Mouse (Mus musculus): ENCODE data around the gene Rbm43.

DNA sequence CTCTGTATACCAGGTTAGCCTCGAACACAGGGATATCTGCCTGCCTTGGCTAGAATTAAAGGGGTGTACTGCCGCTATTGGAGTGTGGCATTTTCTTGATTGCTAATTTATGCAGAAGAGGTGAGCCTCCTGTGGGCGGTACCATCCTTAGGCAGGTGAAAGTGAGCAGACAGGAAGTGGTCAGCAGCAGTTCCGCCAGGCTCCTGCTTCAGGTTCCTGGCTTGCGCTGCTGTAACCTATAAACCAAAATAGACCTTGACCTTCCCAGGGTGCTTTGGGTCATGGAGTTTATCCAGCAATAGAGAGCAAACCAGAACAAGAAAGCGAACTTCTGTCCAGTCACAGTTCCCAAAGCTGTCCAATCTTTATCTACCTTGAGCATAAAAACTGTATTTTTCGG, 958 bp upstream of the Rbm43 start:
- TF ChIP-seq CTCF (IDR thresholded peaks at IDR 0.05; ENCODE audit: borderline replicate concordance, extremely low read depth, insufficient read depth, insufficient read length) (no peak), POLR2A (IDR thresholded peaks at IDR 0.05; ENCODE audit: borderline replicate concordance, extremely low read depth, insufficient read depth, insufficient read length, poor library complexity, severe bottlenecking) (no peak)
